Mouse (Mus musculus) MEL (cell line): ENCODE results near the gene Flywch1. TPM values are rescaled to one million over a fixed set of nuclear protein-coding genes. Genes with fewer than 3 reads are reported as not detected.
A peak's percentile ranks its signal among the peaks of the same experiment; 100 is the strongest.

Experiments used
- DNase-seq: peaks from one replicate; pipeline ENCODE4 v3.0.0; 2011; ENCODE audit warnings: low read depth, low spot score
- H3K27ac ChIP-seq: 2 replicates; pipeline ENCODE4 v1.5.1; 2012; ENCODE audit warnings: low read depth, mild to moderate bottlenecking, control low read depth, low read length, moderate library complexity; ENCODE audit not compliant: control insufficient read depth
- H3K27me3 ChIP-seq, 2 experiments: fragments of 150-350 bp in 1 of 2; sonication (generic) in 1 of 2; 2 replicates each; pipeline ENCODE4 v1.6.1; 2012; ENCODE audit warnings: low read length in 2 of 2, mild to moderate bottlenecking in 2 of 2, improper control_type of control experiment in 1 of 2, moderate library complexity in 1 of 2; ENCODE audit not compliant: insufficient read depth in 2 of 2, control insufficient read depth in 1 of 2
- H3K36me3 ChIP-seq, 2 experiments: 2 replicates each; pipeline ENCODE4 v1.6.1; 2012 to 2014; ENCODE audit warnings: low read length in 2 of 2, improper control_type of control experiment in 1 of 2, inconsistent platforms in 1 of 2, mild to moderate bottlenecking in 1 of 2; ENCODE audit not compliant: insufficient read depth in 2 of 2, control insufficient read depth in 1 of 2
- H3K4me1 ChIP-seq, 2 experiments: fragments of 150-350 bp in 1 of 2; sonication (generic) in 1 of 2; 2 replicates each; pipeline ENCODE4 v1.6.1; 2012; ENCODE audit warnings: low read length in 2 of 2, improper control_type of control experiment in 1 of 2, mild to moderate bottlenecking in 1 of 2; ENCODE audit not compliant: insufficient read depth in 2 of 2, control insufficient read depth in 1 of 2
- H3K4me3 ChIP-seq, 2 experiments: fragments of 150-350 bp in 1 of 2; sonication (generic) in 1 of 2; 2 replicates each; pipeline ENCODE4 v1.5.1; 2012; ENCODE audit warnings: low read depth in 2 of 2, low read length in 2 of 2, mild to moderate bottlenecking in 2 of 2, moderate library complexity in 2 of 2, control low read depth in 1 of 2, improper control_type of control experiment in 1 of 2; ENCODE audit not compliant: control insufficient read depth in 1 of 2, insufficient read depth in 1 of 2
- H3K79me2 ChIP-seq: 2 replicates; pipeline ENCODE4 v1.6.1; 2012; ENCODE audit warnings: mild to moderate bottlenecking, low read length, moderate library complexity; ENCODE audit not compliant: control insufficient read depth, poor library complexity, insufficient read depth
- H3K9ac ChIP-seq: 2 replicates; pipeline ENCODE4 v1.6.1; 2012; ENCODE audit warnings: low read depth, mild to moderate bottlenecking, control low read depth, low read length, moderate library complexity; ENCODE audit not compliant: control insufficient read depth, poor library complexity, severe bottlenecking
- H3K9me3 ChIP-seq: fragments of 150-350 bp; sonication (generic); replicated peaks from 2 replicates; pipeline ENCODE4 v1.6.1; 2012; ENCODE audit warnings: mild to moderate bottlenecking, low read length, improper control_type of control experiment, moderate library complexity; ENCODE audit not compliant: insufficient read depth
- BHLHE40 ChIP-seq: IDR thresholded peaks from 2 replicates; pipeline ENCODE4 v1.6.1; 2012; ENCODE audit warnings: low read depth, mild to moderate bottlenecking, inconsistent platforms, low read length, improper control_type of control experiment, borderline replicate concordance
- E2F4 ChIP-seq: IDR thresholded peaks from 2 replicates; pipeline ENCODE4 v1.6.1; 2011; ENCODE audit warnings: low read depth, low read length, improper control_type of control experiment, borderline replicate concordance
- ELF1 ChIP-seq: IDR thresholded peaks from 2 replicates; pipeline ENCODE4 v1.6.1; 2014; ENCODE audit warnings: low read depth, mild to moderate bottlenecking, inconsistent platforms, low read length, improper control_type of control experiment, moderate library complexity
- EP300 ChIP-seq, 2 experiments: IDR thresholded peaks; 2 replicates each; pipeline ENCODE4 v1.6.1; 2011; ENCODE audit warnings: improper control_type of control experiment in 2 of 2, low read length in 2 of 2, low read depth in 1 of 2, mild to moderate bottlenecking in 1 of 2
- ETS1 ChIP-seq: IDR thresholded peaks from 2 replicates; pipeline ENCODE4 v1.6.1; 2012; ENCODE audit warnings: low read depth, mild to moderate bottlenecking, inconsistent platforms, low read length, improper control_type of control experiment, moderate library complexity
- GATA1 ChIP-seq: IDR thresholded peaks from 2 replicates; pipeline ENCODE4 v1.6.1; 2011; ENCODE audit warnings: low read depth, low read length, improper control_type of control experiment
- HCFC1 ChIP-seq: IDR thresholded peaks from 2 replicates; pipeline ENCODE4 v1.6.1; 2012; ENCODE audit warnings: low read depth, mild to moderate bottlenecking, inconsistent platforms, low read length, improper control_type of control experiment, moderate library complexity
- MAFK ChIP-seq: IDR thresholded peaks from 2 replicates; pipeline ENCODE4 v1.6.1; 2011; ENCODE audit warnings: low read depth, mild to moderate bottlenecking, low read length, improper control_type of control experiment, borderline replicate concordance
- MAX ChIP-seq: IDR thresholded peaks from 2 replicates; pipeline ENCODE4 v1.6.1; 2011; ENCODE audit warnings: low read length, improper control_type of control experiment
- MXI1 ChIP-seq: IDR thresholded peaks from 2 replicates; pipeline ENCODE4 v1.6.1; 2011; ENCODE audit warnings: mild to moderate bottlenecking, low read depth, low read length, improper control_type of control experiment
- NELFE ChIP-seq: IDR thresholded peaks from 2 replicates; pipeline ENCODE4 v1.6.1; 2011; ENCODE audit warnings: low read depth, low read length, improper control_type of control experiment
- NRF1 ChIP-seq: IDR thresholded peaks from 2 replicates; pipeline ENCODE4 v1.6.1; 2014; ENCODE audit warnings: low read depth, mild to moderate bottlenecking, inconsistent platforms, low read length, improper control_type of control experiment, moderate library complexity; ENCODE audit not compliant: poor library complexity, insufficient read depth, severe bottlenecking
- POLR2A ChIP-seq, 2 experiments: IDR thresholded peaks; 2 replicates each; pipeline ENCODE4 v1.6.1; 2011 to 2012; ENCODE audit warnings: low read length in 2 of 2, mild to moderate bottlenecking in 2 of 2, control low read depth in 1 of 2, improper control_type of control experiment in 1 of 2, low read depth in 1 of 2, moderate library complexity in 1 of 2; ENCODE audit not compliant: control insufficient read depth in 1 of 2, insufficient read depth in 1 of 2, poor library complexity in 1 of 2
- POLR2AphosphoS2 ChIP-seq: IDR thresholded peaks from 2 replicates; pipeline ENCODE4 v1.6.1; 2011; ENCODE audit warnings: low read length, improper control_type of control experiment
- POLR2AphosphoS5 ChIP-seq: IDR thresholded peaks from 2 replicates; pipeline ENCODE4 v1.6.1; 2012; ENCODE audit warnings: low read depth, borderline replicate concordance, mild to moderate bottlenecking, inconsistent platforms, low read length, moderate library complexity, mixed read lengths
- RAD21 ChIP-seq: IDR thresholded peaks from 2 replicates; pipeline ENCODE4 v1.6.1; 2011; ENCODE audit warnings: mild to moderate bottlenecking, low read depth, low read length, improper control_type of control experiment
- SIN3A ChIP-seq: IDR thresholded peaks from 2 replicates; pipeline ENCODE4 v1.6.1; 2012; ENCODE audit warnings: low read length, improper control_type of control experiment, inconsistent platforms
- SMC3 ChIP-seq: IDR thresholded peaks from 2 replicates; pipeline ENCODE4 v1.6.1; 2011; ENCODE audit warnings: low read depth, low read length, improper control_type of control experiment
- TAL1 ChIP-seq: IDR thresholded peaks from 2 replicates; pipeline ENCODE4 v1.6.1; 2012; ENCODE audit warnings: mild to moderate bottlenecking, inconsistent platforms, low read length, moderate library complexity, mixed read lengths
- TBP ChIP-seq: IDR thresholded peaks from 2 replicates; pipeline ENCODE4 v1.8.0; 2011; ENCODE audit warnings: low read depth, low read length, improper control_type of control experiment
- UBTF ChIP-seq: IDR thresholded peaks from 2 replicates; pipeline ENCODE4 v1.6.1; 2012; ENCODE audit warnings: low read depth, mild to moderate bottlenecking, inconsistent platforms, low read length, improper control_type of control experiment, moderate library complexity, borderline replicate concordance; ENCODE audit not compliant: insufficient read depth
- USF1 ChIP-seq: IDR thresholded peaks from 2 replicates; pipeline ENCODE4 v1.6.1; 2014; ENCODE audit warnings: low read depth, mild to moderate bottlenecking, inconsistent platforms, low read length, improper control_type of control experiment, moderate library complexity
- USF2 ChIP-seq, 2 experiments: IDR thresholded peaks; 2 replicates each; pipeline ENCODE4 v1.6.1; 2011 to 2012; ENCODE audit warnings: improper control_type of control experiment in 2 of 2, low read length in 2 of 2, borderline replicate concordance in 1 of 2, inconsistent platforms in 1 of 2, low read depth in 1 of 2, mild to moderate bottlenecking in 1 of 2; ENCODE audit not compliant: insufficient read depth in 1 of 2
- ZC3H11A ChIP-seq: IDR thresholded peaks from 2 replicates; pipeline ENCODE4 v1.6.1; 2012; ENCODE audit warnings: low read depth, mild to moderate bottlenecking, inconsistent platforms, low read length, improper control_type of control experiment
- polyA plus RNA-seq, 2 experiments: library from polyadenylated mRNA; stranded (reverse) in 1 of 2; unstranded in 1 of 2; fragments of >175 nt in 1 of 2; fragments of >200 nt in 1 of 2; gene quantifications; 2 replicates each; pipeline versions ENCODE4 v1.2.1 to v1.2.4; 2012; ENCODE audit warnings: low replicate concordance in 2 of 2, low read depth in 1 of 2; ENCODE audit not compliant: insufficient read length in 2 of 2, insufficient read depth in 1 of 2, missing spikeins in 1 of 2
- total RNA-seq: library from RNA; depleted of rRNA; stranded (reverse); fragments of 300-350 nt; gene quantifications from 2 replicates; pipeline ENCODE4 v1.2.3, GENCODE M21; 2012

Gene Flywch1
- total and polyA plus RNA-seq, 3 experiments = 15.3 to 29.7 TPM; not detected in 1

DNA sequence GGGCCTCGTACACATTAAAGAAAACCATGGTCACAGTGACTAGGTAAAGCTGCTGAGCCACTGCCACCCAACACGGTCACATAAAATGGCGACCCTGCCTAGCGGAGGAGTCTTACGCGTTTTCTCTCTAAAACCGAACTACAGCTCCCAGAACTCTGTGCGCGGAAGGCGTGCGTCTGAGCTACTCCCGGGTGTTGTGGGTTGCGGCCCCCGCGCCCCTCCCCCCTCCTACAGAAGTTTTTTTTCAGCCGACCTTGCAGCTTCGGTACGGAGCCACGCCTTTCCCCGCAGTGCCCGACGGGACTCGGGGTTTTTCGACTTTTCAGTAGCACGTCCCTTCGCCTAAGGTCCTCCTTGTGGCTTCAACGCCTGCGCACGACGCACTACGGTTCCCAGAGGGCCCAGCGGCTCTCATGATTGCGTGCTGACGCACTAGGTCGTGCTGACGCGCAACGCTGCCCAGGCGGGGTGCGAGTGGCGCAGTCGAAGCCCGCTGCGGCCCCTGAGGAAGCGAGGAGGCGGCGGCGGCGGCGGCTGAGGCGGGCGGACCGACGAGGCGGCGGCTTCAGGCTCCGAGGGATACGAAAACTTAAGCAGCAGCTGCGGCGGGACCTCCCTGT lies 31.5 kb upstream of the Flywch1 start (continued):
- TF ChIP-seq BHLHE40 (no peak), ETS1 (peak; percentile 27; the same call in 1 of the 2 replicates), POLR2AphosphoS2 (peak; percentile 82), POLR2A (IDR thresholded peaks at IDR 0.05; ENCODE audit: control insufficient read depth in 1 of 2, insufficient read depth in 1 of 2, low read depth in 1 of 2, low read length in 2 of 2, poor library complexity in 1 of 2) (peak; percentile 76 to 91; a peak in 3 of 4 replicates), MXI1 (peak; percentile 41), SMC3 (no peak), SIN3A (peak; percentile 82), ZC3H11A (0 out of 2 replicates have a peak, but pooled peaks have one; percentile 14), HCFC1 (peak; percentile 94), EP300 (IDR thresholded peaks at IDR 0.05; ENCODE audit: low read depth in 1 of 2, low read length in 2 of 2) (no peak), TAL1 (no peak), E2F4 (no peak), MAX (peak; percentile 59; the same call in 1 of the 2 replicates), TBP (peak; percentile 80), NRF1 (peak; percentile 70), USF1 (no peak), USF2 (IDR thresholded peaks at IDR 0.05; ENCODE audit: borderline replicate concordance in 1 of 2, insufficient read depth in 1 of 2, low read depth in 1 of 2, low read length in 2 of 2) (no peak), RAD21 (no peak)

DNA sequence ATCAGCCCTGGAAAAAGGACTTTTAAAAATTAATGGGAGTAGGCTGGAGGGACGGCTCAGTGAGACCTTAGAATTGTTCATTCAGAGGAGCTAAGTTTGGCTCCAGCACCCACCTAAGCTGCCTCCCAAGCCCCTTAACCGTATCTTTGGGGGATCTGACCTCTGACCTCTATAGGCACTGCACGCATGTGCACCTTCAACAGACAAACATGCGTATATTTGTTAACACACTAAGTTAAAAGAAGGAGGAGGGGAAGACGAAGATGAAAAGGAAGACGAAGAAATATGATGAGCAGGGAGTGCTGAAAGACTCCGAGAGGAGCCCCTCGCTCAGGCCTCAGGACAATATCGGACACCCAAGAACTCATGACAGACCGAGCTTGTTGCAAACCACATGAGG lies 30.2 kb upstream of the Flywch1 start:
- no peak for DNase-seq
- Histone ChIP-seq H3K79me2 (peaks cover 37% of the 10 kb centered on the region), H3K36me3 (peaks cover 2 to 18% of the 10 kb centered on the region in 2 experiments; a peak in 3 of 4 replicates), H3K4me1 (peaks cover 4 to 5% of the 10 kb centered on the region in 2 experiments; a peak in 3 of 4 replicates), H3K9me3 (no peaks in the 10 kb centered on the region), H3K27ac (no peak overlapping the region)
- TF ChIP-seq ZC3H11A = no peak
- no peak for TF ChIP-seq ELF1
- TF ChIP-seq MAX = no peak
- no peak for TF ChIP-seq MAFK
- TF ChIP-seq NELFE = no peak
- TF ChIP-seq BHLHE40 = no peak
- no peak for TF ChIP-seq GATA1
- no peak for TF ChIP-seq POLR2AphosphoS2
- TF ChIP-seq POLR2AphosphoS5 = no peak
- TF ChIP-seq UBTF = no peak
- TF ChIP-seq, all 39 proteins: peak for 0
- Histone ChIP-seq H3K4me3 (peak overlapping the region in 1 of 2 experiments; percentile 8; a peak in 1 of 4 replicates), H3K27me3 (no peaks in the 10 kb centered on the region), H3K9ac (peak overlapping the region; percentile 9; the same call in 1 of the 2 replicates)
